Mouse (Mus musculus): ENCODE results near the gene Csf2rb2. TPM values are rescaled to one million over a fixed set of nuclear protein-coding genes. Genes with fewer than 3 reads are reported as not detected.
"Not testable (repeated sequence)": the region's sequence is repeated elsewhere in the genome, so short reads cannot be mapped to it uniquely, and the experiment has no call there.

Gene Csf2rb2
- total RNA-seq (2015; ENCODE audit: low replicate concordance) = 6.5 and 6.9 TPM in 2 replicates
- total RNA-seq (2017; ENCODE audit: low replicate concordance) = 0.98 and 1.4 TPM in 2 replicates

DNA sequence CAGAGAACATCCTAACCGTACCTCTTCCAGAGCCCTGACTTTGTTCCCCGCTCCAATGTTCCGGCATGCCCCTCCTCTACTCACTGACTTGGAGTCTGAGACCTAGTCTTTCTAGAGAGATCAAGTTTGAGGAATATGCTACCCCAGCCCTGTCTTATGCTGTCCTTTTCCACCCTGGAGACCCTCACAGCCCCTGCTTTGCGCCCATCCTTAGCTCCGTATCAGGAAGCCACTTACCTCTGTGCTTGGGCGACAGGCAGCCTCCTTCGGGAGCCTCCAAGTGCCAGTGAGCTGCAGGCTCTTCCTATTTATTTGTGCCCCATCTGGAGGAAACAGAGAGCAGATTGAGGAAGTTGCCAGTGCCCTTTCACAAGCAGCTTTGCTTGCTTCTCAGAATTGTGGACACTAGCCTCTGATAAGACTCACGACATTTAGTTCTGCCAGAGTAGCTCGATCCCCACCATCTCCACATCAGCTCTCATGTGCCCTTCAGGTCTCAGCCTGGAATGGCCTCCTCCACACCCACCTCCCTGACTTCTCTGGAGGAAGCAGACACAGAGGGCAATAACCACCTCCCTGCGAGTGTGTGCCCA lies at the start of gene Csf2rb2:
Gene Csf2rb2, minus strand, starts transcription at position 381 of the 593 bp plus-strand sequence.
- ATAC-seq (replicated peaks; ENCODE audit: low FRiP score, poor library complexity, severe bottlenecking) = no peak

DNA sequence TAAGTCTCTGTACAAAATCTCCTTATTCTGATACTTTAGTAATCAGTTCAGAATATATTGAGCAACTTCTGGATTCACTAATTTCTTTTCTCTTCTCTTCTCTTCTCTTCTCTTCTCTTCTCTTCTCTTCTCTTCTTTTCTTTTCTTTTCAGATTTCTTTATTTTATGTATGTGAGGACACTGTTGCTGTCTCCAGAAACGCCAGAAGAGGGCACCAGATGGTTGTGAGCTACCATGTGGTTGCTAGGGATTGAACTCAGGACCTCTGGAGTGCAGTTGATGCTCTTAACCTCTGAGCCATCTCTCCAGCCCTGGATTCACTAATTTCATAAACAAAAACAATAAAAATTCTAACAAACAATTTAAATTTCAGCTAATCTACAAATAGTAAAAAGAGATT lies 49.4 kb upstream of the Csf2rb2 start:
- ATAC-seq (replicated peaks; ENCODE audit: low FRiP score, poor library complexity, severe bottlenecking) = no peak

DNA sequence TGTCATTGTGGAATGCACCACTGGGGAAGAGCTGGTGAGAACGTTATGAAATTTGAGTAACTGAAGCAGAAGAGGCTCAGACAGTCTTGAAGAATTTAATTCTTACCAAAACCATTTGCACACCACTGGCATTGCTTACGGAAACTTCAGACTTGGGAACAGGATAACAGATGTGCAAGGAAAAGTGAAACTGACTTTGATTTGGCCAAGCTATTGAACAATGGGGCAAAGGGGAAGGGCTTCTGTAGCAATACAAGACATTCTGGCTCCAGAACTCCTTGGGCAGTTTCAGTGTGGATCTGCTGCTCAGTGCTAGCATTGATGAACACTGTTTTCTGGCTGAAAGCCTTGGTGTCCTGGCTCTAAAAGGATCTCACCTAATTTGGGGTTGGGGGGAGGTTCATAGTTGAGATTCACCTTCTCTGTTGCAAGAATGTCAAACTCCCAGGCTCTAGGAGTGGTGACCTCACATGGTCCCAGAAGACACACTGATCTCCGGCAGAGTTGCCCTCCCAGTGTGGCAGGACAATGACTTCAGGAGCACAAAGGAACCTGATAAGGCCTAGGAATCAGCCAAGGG lies 46.2 kb upstream of the Csf2rb2 start:
- no peak for ATAC-seq (replicated peaks; ENCODE audit: low FRiP score, poor library complexity, severe bottlenecking)

DNA sequence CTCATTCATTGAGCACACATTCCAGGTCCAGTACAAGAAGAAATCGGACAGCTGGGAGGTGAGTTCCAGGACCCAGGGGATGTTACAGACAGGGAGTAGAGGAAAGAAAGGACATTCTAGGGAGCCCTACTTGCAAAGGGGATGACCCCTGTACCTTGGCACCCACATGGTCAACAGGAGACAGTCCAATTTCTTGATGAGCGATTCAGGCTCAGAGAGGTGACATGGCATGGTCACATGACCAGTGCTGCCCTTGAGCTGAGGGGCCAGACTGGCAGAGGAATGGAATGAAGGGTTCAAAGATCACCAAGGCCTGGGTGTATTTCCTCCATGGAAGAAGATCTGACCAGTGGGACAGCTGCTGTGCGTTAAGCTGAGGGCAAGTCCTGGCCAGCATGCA lies 39.0 kb upstream of the Csf2rb2 start:
- no peak for ATAC-seq (replicated peaks; ENCODE audit: low FRiP score, poor library complexity, severe bottlenecking)

DNA sequence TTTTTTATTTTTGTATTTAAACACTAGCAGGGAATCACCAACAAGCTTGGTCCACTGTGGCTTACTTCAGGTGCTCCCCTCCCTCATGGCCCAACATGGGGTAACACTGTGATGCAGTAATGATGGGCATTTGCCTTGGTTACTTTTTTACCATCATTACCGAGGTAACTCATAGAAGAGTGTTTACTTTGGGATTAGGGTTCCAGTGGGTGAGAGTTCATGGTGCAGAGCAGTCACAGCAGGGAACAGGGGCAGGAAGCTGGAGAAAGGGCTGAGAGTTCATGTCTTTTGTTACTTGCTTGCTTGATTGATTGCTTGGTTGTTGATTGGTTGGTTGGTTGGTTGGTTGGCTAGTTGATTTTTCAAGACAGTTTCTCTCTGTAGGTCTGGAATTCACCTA lies 38.2 kb upstream of the Csf2rb2 start:
- ATAC-seq (replicated peaks; ENCODE audit: low FRiP score, poor library complexity, severe bottlenecking) = no peak

DNA sequence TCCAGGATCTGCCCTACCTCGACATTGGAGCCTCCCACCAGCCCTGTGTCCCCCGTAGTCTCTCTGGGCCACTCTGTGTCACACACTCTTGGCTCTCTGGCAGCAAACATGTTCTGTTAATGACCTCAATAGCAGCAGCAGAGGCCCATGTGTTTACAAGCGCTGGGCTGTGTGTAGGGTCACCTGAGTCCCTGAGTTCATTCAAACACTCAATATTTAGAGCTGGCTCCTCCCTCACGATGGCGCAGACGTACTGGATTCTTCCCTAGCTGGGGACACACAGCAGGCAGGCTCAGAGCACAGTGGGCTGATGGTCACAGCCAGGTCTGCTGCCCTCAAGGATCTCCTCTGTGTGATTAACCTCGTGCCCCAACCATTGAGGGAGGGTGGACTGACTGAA lies 35.4 kb upstream of the Csf2rb2 start:
- not testable (repeated sequence) for ATAC-seq (replicated peaks; ENCODE audit: low FRiP score, poor library complexity, severe bottlenecking)

DNA sequence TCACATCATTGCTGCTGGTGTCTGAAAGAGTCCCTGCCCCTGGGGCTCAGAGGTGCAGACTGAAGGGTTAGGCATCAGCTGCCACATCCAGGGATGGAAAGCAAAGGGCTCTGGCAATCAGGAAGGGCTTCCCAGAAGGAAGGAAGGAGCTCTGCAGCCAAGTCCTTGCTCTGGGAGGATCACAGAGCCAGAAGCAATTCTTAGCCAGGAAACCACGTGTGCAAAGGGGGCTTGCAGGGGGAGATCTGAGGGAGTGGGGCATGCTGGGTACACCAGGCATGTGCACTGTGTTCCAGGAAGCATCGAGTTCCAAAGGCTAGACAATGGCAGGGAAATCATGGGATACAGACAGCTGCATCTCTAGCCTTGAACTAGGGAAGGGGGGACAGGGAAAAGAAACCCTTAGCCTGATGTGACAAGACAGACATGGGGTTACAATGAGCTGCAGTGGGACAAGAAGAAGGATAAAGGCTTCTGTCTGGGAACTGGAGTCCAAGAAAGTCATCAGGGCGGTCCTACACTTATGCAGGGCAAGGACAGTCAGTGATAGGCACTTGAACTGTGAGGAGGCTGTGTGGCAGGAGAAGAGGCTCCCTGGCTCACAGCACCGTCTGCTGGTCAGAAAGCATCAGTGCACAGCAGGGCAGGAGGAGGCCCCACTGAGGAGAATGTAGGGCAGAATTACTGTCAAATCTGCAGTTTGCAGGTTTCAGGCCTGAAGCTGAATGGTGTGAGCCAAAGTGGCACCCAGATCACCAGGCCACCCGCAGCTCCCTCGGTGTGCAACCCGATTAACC lies 34.3 kb upstream of the Csf2rb2 start:
- 0 out of 2 replicates have a peak, but pooled peaks have one; percentile 28 for ATAC-seq (replicated peaks; ENCODE audit: low FRiP score, poor library complexity, severe bottlenecking)

DNA sequence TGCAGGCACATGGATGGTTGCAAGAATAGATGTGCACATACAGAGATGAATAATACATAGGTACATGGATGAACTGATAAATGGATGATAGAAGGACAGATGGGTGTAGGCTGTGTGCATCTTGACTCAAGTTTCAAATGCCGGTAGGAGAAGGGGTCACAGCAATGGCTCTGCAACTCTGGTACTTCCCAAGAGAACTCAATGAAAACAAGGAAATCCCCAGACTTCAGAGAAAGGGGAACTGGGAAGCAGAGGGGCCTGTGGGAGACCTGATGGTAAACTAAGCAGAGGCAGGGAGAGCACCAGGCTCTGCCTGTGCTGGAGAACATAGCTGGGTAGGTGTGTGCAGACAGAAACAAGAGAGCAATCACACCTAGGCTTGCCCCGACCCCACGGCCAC lies 28.9 kb upstream of the Csf2rb2 start:
- no peak for ATAC-seq (replicated peaks; ENCODE audit: low FRiP score, poor library complexity, severe bottlenecking)

DNA sequence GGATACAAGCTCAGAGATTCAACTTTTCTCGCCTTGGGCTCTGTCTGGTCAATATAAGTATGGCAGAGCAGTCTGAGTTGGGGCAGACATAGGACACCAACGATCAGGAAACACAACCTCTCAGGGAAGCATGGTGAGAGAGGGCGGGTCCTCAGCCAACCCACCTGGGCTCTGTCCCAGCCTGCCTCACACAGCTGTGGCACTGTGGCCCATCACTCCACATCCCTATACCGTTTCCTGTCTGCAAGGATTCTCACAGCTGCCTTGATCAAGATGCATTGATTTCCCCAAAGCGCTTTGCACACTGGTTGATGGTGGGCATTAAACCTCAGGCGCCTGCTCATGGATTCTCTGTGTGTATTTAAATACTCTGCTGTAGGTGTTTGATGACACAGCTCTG lies 27.5 kb upstream of the Csf2rb2 start:
- ATAC-seq (replicated peaks; ENCODE audit: low FRiP score, poor library complexity, severe bottlenecking) = no peak

DNA sequence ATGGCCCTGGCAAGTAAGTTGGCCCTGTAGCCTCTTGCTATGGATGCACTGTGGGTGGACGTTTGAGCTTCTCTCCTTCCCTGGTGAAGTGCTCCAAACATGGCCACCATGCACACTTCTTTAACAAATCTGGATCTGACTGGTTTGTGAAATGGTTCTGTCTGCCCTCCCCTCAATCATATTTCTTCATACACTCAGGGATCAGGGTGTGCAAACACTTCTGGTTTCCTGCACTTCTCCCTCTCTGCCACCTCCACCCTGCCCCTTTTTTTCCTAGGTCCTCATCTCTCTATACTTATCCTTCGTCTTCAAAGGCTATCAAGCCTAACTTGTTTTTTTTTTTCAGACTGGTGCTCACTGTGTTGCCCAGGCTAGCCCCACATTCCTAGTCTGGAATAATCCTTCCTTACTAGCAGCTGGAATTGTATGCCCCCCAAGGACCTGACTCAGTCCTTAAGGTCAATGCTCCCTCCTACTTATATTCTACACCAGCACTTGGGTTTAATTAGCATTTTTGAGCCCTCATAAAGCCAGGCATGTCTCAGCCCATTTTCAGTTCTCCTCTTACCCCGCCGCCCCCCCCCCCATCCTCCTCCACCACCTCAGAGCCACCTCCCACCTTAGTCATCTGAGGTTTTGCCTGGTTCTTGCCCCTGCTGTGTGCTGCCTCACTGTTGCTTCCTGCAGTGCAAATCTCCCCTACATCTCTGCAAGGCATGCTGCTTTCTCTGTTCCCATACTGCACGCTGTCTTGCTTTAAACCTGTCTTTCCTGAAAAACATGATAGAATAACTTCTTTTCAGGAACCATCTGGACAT lies 26.2 kb upstream of the Csf2rb2 start:
- no peak for ATAC-seq (replicated peaks; ENCODE audit: low FRiP score, poor library complexity, severe bottlenecking)

DNA sequence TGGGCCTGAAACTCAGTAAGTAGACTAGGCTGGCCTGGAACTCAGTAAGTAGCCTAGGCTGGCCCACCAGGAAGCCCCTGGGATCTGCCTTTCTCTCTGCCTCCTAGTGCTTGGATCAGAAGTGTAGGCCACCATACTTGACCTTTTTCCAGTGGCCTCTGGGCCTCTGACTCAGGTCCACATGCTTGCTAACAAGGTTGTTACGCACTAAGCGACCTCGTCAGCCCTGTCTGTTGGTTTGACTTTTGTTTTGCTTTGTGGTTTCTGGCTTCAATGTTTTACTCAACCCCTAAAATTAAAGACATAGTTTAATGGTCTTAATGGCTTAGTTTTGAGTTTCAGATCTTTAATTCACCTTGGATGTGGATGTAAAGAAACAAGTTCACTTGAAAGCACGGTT lies 25.2 kb upstream of the Csf2rb2 start:
- ATAC-seq (replicated peaks; ENCODE audit: low FRiP score, poor library complexity, severe bottlenecking) = no peak

DNA sequence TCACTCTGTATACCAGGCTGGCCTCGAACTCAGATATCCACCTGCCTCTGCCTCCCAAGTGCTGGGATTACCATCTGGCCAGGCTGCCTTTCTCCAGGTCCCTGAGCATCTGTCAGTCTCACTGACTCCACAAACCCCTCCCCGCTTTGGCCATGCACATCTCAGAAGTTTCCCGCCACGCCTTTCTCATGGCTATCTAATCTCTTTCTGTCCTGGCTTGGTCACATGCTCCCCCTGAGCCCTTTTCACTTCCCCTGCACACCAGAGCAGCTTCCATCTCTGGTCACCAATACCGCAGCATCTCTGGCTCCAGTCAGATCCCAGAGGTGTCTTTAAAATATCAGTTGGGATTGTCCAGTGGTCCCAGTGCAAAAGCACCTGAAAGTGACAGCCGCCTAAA lies 24.5 kb upstream of the Csf2rb2 start:
- ATAC-seq (replicated peaks; ENCODE audit: low FRiP score, poor library complexity, severe bottlenecking) = not testable (repeated sequence)

DNA sequence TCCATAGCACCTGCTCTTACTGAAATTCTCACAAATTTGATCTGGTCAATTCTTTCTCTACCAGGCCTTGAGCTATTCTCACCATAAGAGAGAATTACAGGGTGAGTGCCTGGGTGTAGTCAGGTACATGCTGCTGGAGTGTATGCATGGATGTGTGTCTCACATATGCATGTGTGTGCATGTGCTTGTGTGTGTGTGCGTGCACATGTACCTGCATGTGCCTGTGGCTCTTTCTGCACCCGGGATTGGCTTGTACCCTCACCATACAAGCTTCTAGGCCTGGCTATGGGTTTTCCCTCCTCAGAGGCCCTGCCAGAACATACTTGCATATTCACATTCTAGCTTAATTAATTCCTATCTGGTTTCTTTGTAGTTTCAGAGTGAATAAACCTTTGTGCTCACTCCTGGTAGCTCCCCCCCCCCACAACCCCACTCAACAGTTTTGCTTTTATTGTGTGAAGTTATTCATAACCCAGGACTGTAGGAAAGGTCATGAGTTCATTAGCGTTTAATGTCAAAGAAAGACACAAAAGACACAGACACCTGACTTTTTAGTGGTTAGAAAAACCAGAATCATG lies 23.1 kb upstream of the Csf2rb2 start:
- ATAC-seq (replicated peaks; ENCODE audit: low FRiP score, poor library complexity, severe bottlenecking) = no peak

DNA sequence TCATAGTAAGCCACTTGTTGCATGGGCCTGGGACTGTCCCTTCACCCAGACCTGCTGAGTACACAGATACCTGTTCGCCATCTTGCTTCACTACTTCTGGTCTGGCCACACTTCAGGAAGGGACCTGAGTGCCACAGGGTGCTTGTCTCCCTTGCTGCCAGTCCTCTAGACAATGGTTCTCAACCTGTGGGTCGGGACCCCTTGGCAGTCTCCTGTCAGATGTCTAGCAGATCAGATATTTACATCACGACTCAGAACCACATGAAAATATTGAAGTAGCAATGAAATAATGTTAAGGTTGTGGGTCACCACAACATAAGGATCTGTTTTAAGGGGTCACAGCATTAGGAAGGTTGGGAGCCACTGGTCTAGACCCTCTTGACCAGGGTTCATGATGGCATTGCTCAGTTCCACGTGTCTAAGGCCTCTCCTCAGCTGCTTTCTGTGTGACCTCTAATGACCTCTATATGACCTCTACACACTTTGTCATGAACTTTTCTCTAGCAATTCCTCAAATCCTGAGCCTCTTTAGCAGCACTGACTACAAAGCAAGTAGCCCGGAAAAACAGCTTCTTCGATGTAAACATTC lies 22.3 kb upstream of the Csf2rb2 start:
- ATAC-seq (replicated peaks; ENCODE audit: low FRiP score, poor library complexity, severe bottlenecking) = not testable (repeated sequence)

DNA sequence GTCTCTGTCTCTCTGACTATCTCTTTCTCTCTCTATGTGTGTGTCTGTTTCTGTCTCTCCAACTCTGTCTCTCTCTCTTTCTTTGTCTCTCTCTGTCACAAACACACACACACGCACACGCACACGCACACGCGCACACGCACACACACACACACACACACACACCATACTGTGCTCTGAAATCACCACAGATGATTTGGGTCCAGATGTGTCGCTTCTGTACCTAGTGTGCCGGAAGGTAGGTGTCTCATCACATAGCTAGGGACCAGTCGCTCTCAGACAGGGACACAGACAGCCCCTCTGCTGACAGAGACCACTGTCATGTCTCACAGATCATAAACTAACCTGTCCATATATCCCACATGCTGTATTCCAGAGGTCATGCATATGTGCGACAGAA lies 21.2 kb upstream of the Csf2rb2 start:
- ATAC-seq (replicated peaks; ENCODE audit: low FRiP score, poor library complexity, severe bottlenecking) = no peak

DNA sequence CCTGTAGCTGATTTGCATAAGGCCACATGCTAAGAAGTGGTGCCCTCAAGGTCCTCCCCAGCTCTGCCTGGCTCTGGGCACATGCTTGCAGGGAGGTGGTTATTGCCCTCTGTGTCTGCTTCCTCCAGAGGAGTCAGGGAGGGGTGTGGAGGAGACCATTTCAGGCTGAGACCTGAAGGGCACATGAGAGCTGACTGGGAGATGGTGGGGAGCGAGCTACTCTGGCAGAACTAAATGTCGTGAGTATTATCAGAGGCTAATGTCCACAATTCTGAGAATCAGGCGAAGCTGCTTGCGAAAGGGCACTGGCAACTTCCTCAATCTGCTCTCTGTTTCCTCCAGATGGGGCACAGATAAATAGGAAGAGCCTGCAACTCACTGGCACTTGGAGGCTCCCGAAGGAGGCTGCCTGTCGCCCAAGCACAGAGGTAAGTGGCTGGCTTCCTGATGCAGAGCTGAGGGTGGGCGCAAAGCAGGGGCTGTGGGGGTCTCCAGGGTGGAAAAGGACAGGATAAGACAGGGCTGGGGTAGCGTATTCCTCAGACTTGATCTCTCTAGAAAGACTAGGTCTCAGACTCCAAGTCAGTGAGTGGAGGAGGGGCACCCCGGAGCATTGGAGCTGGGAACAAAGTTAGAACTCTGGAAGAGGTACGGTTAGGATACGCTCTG lies 20.3 kb upstream of the Csf2rb2 start, which contains the start of gene Csf2rb:
Gene Csf2rb, plus strand, starts transcription at position 82 of the 669 bp plus-strand sequence.
- no peak for ATAC-seq (replicated peaks; ENCODE audit: low FRiP score, poor library complexity, severe bottlenecking)

DNA sequence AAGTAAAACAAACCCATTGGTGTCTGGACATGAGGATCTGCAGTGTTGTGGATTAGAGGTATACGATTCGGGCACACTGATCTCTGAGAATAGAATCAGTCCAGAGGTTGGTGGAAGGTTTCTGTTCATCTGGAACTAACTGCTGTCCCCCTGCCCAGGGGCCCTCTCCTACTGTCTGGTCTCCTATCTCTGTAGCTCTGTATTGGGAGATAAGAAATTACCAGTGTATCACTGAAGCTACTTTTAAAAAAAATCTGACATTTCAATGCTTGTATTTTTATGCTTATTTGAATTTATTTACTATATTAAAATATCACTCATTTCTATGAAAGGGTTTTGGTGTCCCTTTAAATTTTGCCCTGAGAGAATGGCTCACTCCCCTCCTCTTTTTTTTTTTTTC lies 18.8 kb upstream of the Csf2rb2 start:
- ATAC-seq (replicated peaks; ENCODE audit: low FRiP score, poor library complexity, severe bottlenecking) = no peak

DNA sequence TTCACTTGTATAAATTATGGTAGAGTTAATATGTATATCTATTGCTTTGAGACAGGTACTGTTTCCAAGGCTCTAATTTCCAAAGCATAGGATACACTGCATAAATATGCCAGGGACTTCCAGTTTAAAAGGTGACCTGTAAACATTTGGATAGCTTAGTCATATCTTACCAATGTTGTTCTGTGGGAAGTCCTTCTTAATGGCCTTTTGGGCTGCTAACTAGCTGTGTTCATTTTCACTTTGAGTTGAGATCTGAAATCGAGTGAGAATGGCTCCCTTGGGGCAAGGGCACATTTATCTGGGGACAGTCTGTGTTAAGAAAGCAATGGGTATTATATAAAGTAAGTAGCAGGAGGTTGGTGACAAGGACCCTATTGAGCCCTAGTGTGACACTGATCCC lies 17.8 kb upstream of the Csf2rb2 start:
- no peak for ATAC-seq (replicated peaks; ENCODE audit: low FRiP score, poor library complexity, severe bottlenecking)
